Mouse (Mus musculus): ENCODE measurements at regions not wholly inside any gene's neighbourhood (a gene's known extent, or its start where the extent isn't known, plus 50 kb on each side); places are given as distances from the start of the nearest gene placed in this dataset.

DNA sequence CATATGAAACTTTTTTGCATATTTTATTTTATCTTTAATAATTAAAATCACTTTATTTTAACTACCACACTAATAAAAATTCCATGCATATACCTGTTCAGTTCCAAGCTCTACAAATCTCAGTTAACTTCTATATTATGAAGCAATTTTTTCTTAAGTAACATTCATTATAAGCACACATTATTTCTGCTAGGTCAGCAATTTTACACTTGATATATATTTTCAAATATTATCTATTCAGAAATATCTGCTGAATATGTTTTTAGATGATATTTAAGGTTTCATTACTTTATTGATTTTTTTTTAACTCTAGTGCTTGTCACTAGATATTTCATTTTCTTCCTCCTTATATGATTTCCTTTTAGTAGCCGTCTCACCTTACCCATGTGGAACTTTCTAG lies 135.0 kb upstream of the Ppfia2 start:
- TF ChIP-seq CTCF (conservative IDR thresholded peaks at IDR 0.05; ENCODE audit: low read length) (no peak), NANOG (IDR thresholded peaks at IDR 0.05; ENCODE audit: borderline replicate concordance, low read length) (no peak), POU5F1 (IDR thresholded peaks at IDR 0.05; ENCODE audit: borderline replicate concordance, low read length) (no peak)
